Mouse (Mus musculus): ENCODE measurements around the gene Rdh5.

The Rdh5 gene

GRCm38 (mm10) chr10:128904812-128905211 lies 17.9 kb downstream of the Rdh5 start:
- peak; percentile 79 for DNase-seq

GRCm38 (mm10) chr10:128902409-128902988 lies 20.2 kb downstream of the Rdh5 start:
- DNase-seq: peak; percentile 71

GRCm38 (mm10) chr10:128901409-128901808 lies 21.3 kb downstream of the Rdh5 start:
- DNase-seq: no peak

- DNase-seq: peak; percentile 20
Measured at GRCm38 (mm10) chr10:128900698-128901097, 22.0 kb downstream of the Rdh5 start, which contains the start of gene Cd63. Cd63 (plus strand) TSS chr10:128900989.

GRCm38 (mm10) chr10:128899759-128900490 lies 22.8 kb downstream of the Rdh5 start:
- peak; percentile 93 for DNase-seq

DNA sequence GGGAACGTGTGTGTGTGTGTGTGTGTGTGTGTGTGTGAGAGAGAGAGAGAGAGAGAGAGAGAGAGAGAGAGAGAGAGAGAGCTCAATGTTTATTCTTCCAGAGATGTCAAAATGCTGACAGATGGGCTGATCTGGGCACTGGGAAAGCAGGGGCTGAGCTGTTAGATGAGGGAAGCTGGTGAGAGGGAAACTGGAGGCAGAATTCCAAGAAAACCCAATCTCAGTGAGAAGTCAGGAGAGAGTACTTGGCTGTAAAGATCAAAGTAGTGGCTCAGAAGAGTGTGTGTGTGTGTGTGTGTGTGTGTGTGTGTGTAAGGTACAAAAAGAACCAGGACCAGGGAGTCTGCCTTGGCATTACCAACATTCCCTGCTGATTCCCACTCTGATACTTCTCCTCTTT lies 25.2 kb downstream of the Rdh5 start:
- no peak for DNase-seq

- DNase-seq: no peak
Measured at GRCm38 (mm10) chr10:128896807-128897206, 25.9 kb downstream of the Rdh5 start.

DNA sequence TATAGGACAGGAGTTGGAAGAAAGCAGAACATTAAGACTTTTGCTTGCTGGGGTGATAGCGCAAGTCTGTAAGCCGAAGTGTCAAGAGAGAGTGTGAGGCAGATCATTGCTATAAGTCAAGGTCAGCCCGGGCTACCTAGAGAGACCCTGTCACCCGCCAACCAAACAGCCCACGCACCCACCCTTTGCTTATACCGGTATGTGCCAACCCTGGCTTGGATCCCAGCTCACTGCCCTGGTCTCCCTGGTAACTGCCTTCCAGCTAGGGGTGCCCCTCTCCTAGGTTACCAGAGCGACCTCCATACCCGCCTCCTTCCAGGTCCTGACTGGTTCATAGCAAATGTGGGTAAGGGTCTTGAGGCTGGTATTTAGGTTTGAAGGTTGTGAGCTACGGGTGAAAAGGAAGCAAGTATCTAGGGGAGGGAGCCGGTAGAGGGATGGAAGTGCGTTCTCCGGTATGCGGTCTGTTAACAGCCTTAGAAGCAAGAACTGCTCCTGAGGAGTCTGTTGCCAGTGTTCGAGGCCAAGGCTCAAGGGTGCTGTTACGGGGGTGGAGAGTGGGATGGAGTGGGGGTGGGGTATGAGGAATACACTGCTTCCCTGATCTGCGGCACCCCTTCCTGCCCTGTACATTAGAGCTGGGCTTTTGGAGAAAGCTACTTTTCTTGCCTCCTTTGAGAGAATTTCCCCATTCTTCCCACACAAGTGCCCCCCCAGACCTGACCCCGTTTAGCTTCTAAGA lies 26.6 kb downstream of the Rdh5 start:
- peak; percentile 65 for DNase-seq

GRCm38 (mm10) chr10:128895437-128895836 lies 27.3 kb downstream of the Rdh5 start:
- peak; percentile 96 for DNase-seq

DNA sequence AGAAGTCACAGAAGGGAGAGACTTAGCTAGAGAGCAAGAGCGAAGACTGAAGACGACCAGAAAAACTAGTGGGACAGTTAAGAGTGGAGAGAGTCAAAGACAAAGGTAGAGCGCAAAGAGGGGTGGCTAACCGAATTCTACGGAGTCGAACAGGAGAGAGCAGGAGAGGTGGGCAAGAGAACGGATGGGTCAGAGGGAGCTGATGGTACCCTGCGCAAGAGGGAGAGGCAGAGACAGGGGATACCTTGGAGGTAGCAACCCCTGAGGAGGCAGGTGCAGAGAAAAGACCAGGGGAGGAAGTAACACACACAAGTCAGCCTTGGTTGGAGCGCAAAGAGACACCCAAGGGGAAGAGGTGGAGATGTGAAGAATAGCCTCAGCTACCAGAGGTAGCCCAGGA lies 30.4 kb downstream of the Rdh5 start:
- DNase-seq: no peak

DNA sequence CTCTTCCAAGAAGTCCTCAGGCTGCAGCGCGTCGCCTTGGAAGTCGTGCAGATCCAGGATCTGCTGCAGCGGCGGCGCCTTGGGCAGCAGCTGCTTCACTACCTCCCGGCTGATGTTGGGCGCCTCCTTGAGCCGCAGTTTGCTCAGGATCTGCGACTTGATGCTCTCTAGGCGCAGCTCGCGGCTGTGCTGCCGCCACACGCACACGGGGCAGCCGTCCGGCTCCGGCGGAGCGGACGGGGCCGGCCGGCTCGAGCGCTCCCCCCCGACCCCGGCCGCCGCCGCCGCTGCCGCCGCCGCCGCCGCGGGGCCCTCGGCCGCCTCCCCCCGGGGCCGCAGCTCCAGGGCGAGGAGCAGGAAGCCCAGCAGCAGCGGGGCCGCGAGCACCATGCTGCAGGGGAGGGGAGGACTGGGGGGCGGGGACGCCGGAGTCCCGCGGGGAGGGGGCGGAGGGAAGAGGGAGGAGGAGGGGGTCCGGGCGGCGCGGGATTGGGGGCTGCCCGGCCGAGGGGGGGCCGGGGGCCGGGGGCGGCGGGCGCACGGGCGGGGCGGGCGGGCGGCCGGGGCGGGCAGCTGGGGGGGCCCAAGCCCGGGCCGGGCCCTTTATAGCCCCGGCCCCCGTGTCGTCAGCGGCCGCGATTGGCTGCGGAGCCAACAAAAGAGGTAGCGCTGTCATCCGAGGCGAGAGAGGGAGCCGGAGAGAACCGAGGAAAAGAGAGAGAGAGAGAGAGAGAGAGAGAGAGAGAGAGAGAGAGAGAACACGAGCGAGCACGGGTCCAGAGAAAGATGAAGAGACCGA lies 31.2 kb downstream of the Rdh5 start, which contains the start of gene Gdf11:
Gdf11 (minus strand) TSS at position 423 of the 799 bp plus-strand sequence.
- DNase-seq: no peak

DNA sequence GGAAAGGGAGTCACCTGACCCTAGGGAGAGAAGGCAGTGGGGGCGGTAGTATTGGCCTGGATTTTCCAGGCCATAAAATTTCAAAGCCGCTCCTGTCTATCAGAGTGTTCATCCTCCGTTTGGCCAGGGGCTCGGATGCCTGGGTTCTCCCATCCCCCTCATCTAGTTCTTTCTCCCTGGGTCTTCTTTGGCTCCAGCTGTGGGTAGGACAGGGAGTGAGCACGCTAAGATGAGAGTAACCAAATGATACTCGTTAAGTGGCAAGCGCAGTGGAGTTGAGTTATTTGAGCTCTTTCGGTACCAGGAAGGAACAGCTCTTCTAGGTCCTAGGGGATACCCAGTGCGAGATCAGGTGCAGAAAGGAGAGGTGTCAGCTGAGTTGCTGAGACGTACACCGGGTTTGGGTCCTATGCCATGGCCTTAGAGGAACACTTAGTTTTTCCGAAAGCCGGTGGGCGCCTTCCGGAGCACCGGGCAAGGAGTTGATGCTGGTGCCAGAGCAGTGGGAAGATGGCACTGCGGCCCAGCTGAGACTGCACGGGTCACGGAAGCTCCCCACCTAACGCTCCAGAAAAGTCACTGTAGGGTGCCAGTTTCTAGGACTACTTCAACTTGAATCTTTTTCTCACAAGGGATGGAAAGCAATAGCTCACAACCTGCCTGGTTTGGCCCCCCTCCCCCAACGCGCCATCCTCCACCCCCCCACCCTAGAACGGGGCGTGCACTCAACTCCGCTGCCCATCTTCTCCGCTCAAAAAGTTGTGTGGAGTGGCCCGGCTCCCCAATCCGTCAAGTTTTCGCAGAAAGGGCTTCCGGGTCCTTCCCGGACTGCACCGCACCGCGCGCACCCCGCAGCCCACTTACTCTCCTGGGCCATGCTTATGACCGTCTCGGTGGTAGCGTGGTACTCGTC lies 32.0 kb downstream of the Rdh5 start:
- no peak for DNase-seq

GRCm38 (mm10) chr10:128889846-128890245 lies 32.8 kb downstream of the Rdh5 start:
- DNase-seq: no peak

DNA sequence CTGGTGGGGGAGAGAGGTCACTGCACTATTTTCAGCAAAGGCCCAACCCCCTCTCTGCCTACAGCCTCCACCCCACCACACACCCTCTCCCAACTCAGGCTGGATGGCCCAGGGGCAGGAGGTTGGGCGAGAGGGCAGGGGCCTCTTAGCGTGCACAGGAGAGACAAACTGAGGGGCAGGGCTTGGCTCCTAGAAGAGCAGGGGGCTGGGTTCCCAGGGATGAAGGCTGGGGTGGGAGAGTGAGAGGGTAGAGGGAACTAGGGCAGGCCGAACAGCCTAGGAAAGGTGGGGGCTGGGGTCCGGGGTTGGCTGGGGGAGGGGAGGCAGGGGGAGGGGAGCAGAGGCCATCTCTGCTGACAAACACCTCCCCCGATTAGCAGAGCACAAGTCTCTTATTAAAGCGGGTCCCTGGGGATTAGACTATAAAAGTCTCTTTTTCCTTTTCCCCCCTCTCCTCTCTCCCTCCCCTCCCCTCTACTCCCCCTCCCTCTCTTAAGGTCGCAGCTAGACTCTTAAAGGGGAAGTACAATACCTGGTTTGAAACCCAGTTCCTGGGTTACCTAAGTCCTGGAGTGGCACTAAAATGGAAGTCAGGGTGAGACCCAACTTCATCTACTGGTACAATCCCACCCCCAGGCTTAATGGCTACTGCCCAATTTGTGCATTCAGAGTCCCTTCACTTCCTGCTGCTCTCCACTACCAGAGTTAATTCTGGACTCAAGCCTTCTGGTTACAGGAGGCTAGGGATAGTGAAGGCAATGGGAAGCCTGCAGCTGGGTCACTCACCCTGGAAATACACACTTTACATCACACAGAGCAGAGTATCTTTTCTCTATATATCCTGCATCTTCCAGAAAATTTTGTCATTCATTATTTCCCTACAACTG lies 33.5 kb downstream of the Rdh5 start:
- no peak for DNase-seq

DNA sequence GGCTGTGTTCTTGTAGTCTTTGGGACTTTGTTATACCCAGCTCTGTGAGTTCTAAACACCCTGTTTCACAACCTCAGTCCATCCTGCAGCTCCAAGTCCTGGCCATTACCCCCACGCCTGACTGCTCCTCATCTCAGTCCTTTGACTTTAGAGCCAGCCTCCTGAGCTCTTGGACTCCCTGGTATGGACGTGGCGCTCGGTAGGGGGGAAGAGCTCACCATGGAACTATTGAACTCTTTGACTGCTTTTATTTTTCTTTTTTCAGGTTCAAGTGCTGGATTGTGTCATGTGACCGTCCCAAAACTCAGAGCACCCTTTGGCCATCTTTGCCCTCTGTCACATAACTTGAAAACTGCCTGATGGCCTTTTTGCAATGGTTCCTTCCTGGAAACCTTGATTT lies 40.6 kb downstream of the Rdh5 start:
- DNase-seq: peak; percentile 78

DNA sequence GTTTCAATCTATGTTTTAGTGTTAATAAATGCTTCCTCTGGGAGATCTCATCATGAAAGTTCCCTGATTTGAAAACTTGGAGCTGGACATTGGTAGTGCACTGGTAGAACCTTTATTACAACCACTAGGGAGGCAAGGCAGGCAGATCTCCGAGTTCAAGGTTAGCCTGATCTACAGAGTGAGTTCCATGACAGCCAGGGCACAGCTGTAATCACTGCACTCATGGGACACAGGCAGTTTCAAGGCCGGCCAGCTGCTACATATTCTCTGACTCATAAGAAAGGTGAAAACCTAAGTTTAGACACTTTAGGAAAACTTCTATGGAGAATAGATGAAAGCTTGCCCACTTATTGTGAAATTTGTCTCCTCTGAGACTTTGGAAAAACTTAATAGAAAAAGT lies 43.9 kb downstream of the Rdh5 start:
- no peak for DNase-seq

- DNase-seq: no peak
Measured at GRCm38 (mm10) chr10:128878291-128878690, 44.4 kb downstream of the Rdh5 start.

- DNase-seq: no peak
Measured at GRCm38 (mm10) chr10:128870341-128870740, 52.3 kb downstream of the Rdh5 start.

GRCm38 (mm10) chr10:128866518-128866917 lies 56.2 kb downstream of the Rdh5 start:
- DNase-seq: no peak

- no peak for DNase-seq
Measured at GRCm38 (mm10) chr10:128866042-128866441, 56.6 kb downstream of the Rdh5 start.

Data from kidney, adult 9 months (tissue).